Mouse (Mus musculus) ovary, postnatal 14 days (tissue): ENCODE measurements around the gene Carm1.
"Not testable (repeated sequence)": the region's sequence is repeated elsewhere in the genome, so short reads cannot be mapped to it uniquely, and the experiment has no call there.

Source experiments
- DNase-seq: peaks from one replicate; pipeline ENCODE4 v3.0.0; 2022; ENCODE audit warnings: low spot score

The Carm1 gene

GRCm38 (mm10) chr9:21546789-21547074, at the start of gene Carm1:
Carm1 (plus strand) TSS chr9:21546894.
- no peak for DNase-seq

- DNase-seq = no peak
These were observed 49.6 kb upstream of the Carm1 start for GRCm38 (mm10) chr9:21497050-21497542.

DNA sequence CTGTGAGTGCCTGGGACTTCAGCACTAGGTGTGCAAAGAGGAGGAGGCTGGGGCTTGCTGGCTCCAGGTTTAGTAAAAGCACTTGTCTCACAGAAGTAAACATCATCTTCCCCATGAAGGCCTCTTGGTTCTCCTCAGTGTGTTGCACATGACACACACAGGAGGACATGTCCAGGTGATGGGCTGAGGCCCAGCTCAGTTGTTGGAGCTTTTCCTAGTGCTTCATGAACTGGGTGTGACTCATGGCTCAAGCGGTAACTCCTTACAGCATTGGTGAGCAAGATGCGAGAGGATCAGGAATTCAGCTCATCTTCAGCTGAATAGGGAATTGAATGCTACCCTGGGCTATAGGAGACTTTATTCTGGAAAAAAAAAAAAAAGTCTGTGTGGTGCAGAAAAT, 49.0 kb upstream of the Carm1 start:
- DNase-seq = no peak

DNA sequence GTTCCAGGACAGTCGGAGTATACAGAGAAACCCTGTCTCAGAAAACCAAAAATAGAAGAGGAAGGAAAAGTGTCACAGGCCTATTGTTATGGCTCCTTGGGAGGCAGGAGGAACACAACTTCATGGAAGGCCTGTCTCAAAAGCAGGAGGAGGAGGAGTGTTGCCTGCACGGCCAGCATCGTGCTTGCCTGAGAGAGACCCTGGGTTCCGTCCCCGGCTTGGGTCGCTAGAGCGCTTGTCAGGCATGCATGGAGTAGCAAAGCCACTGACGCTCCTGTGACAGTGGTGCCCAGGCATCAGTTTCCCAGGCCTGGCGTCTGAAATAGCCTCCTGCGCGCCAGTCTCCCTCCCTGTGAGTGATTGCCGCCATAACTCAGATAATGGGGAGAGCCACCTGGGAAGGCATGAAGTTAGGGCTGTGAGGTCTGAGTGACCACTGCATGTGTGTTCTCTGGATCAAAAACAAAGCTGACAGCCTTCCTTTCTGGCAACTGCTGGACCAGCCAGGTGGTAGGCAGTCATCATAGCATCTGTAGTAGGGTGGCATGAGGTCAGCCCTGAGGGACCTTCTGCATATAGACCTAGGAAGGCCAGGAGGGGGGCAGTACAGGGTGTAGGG, 48.3 kb upstream of the Carm1 start:
- DNase-seq = no peak

DNA sequence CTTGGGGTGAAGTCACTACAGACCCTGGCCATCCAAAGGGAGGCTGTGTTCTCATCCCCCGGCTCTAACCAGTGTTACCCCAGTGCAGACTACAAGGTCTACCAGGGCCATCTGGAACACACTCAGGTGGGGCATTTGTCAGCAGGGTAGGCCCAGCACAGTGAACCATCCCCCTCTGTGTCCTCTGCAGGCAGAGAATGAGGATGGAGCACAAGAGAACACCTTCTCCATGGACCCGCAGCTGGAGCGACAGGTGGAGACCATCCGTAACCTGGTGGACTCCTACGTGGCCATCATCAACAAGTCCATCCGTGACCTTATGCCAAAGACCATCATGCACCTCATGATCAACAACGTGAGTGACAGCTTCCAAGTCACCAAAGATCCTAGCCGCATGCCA, 43.3 kb upstream of the Carm1 start:
- no peak for DNase-seq

DNA sequence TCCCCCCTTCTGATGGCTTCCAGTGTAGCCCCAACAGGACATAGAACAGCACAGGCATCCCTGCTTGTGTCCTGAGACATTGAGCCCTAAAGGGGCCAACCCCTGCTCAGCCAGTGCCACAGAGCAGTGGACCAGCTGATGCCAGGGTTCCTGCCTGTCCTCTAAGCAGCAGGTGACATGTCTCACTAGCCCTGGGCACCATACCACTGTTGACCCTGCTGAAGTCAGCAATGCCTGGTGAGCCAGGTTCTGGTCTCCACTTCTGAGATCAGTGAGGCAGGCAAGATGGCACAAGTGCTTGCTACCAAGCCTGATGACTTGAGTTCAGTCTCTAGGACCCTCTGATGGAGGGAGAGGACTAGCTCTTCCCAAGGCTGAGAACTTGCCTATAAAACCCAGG, 40.9 kb upstream of the Carm1 start:
- no peak for DNase-seq

GRCm38 (mm10) chr9:21507753-21508430, 38.8 kb upstream of the Carm1 start:
- DNase-seq = no peak

DNA sequence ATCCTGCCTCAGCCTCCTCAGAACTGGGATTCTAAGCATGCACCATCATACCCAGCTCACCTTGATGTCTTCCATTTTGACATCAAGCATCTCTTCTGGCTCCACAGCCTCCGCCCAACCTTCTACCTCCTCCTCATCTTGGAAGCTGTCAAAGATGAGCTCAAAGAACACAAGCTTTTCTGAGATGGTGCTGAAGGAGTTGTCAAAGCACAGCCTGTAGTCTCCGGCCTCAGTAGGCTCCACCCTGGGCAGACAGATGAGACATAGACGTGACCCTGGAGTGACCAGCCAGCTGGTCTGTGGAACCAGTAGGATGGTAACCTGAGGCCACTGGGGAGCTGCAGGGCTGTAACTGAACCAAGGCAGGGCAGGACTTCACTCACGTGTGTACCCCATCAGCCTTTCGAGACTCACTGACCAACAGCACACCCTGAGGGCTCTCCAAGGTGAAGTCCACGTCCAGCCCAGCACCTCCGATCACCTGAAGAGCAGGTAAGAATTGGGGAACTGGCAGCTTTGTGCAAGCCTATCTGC, 37.8 kb upstream of the Carm1 start:
- DNase-seq = no peak

DNA sequence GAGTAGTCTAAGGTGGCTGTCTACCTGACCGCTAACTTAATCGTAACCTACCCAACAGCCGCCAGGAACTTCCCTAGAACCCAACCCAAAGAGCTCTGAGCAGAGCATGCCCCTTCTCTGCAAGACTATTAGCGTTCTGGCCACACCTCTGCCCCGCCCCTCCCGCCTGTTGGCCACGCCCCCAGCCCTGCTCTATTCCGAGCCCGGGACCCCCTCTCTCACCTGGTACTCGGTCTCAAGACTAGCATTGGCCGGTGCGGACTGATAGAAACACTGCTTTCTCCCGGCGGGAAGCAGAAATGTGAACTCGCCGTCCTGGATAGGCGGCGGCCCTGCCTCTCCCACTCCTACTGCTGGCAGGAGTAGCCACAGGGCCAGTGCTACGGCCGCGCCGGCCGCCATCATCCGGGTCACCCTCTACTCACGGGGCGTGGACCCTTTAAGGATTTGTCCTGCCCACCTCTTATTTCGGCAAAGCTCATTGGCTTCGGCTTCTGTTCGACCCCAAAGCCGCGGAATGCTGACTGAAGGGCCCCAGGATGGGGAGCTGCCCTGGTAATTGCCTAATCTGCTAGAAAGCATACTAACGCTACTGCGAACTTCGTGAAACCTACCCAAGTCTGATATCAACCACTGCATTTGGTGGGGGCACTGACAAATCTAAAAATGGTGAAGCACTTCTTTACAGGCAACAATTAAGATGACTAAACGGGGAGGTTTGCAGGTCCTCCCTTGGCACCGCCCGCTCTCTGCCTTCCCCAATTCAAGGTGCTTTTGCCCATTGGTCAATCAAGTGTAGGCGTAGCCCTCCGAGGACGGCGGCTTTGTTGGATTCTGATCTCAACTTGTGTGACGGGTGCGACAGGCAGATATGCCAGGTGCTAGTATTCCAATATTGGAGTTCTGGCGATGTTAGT, 36.7 kb upstream of the Carm1 start, which contains the start of gene Tmed1:
TSS of gene Tmed1 (minus strand) at position 481 of the 917 bp plus-strand sequence.
- DNase-seq = peak; percentile 90

DNA sequence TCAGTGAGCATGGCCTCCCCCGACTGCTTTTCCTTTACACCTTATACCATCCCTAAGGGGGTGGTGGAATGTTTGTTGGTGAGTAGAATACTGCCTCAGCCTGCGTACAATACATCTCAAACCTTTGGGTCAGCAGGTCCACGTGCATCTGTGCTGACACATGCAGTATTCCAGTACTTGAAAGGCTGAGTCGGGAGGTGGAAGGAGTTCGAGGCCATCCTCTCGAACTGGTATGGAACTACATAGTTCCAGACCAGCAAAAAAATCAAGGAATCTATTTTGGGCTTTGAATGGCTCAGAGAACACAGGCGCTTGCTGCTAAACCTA, 36.0 kb upstream of the Carm1 start:
- no peak for DNase-seq

- no peak for DNase-seq
These were observed 35.6 kb upstream of the Carm1 start for GRCm38 (mm10) chr9:21511052-21511451.

DNA sequence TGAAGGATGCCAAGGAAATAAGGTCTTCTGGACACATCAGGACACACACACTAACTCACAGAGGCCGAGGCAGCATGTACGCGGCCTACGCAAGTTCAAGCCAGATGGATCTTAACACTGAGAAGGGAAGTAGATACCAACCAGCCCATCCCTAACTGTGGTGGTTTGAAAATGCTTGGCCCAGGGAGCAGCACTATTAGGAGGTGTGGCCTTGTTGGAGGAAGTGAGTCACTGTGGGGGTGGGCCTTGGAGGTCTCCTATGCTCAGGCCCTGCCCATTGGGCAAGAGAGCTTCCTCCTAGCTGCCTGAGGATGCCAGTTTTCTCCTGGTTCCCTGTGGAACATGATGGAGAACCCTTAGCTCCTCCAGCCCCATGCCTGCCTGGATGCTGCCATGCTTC, 33.2 kb upstream of the Carm1 start:
- DNase-seq = no peak

- DNase-seq = no peak
These were observed 28.7 kb upstream of the Carm1 start for GRCm38 (mm10) chr9:21517947-21518495.

GRCm38 (mm10) chr9:21518690-21519089, 28.0 kb upstream of the Carm1 start:
- DNase-seq = not testable (repeated sequence)

DNA sequence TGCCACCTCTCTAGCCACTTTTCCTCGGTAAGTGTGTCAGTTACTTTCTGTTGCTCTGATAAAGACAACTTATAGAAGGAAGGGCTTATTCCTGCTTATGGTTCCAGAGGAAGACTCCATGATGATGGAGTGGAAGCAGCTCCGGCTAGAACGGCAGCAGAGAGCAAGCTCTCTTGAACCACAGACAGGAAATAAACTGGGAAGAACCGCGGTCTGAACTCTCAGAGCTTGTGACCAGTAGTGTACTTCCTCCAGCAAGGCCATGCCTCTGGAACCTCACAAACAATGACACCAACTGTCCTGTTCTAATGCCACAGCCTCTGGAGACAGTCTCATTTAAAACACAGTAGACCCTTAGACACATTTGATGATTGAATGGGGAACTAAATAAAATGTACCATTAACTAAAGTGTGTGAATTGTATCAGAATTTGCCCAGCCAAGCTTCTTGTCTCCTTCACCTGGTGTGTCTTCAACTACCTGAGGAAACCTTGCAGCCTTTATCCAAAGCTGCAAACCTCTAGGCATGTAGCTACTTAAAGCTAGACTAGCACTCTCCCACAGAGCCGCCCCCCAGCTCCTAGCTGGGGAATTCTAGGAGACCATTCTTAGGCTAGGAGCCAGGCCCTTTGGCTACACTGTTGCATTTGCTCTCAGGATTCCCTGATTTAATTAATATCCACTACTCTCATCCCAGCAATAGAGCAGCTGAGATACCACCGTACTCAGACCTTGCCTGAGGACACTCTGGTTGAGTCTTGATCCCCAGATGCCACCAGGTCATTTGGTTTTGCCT, 21.4 kb upstream of the Carm1 start:
- DNase-seq = no peak

- DNase-seq = no peak
These were observed 20.6 kb upstream of the Carm1 start, which contains the start of gene AB124611 for GRCm38 (mm10) chr9:21525937-21526633. AB124611 (plus strand) TSS chr9:21526176.

- no peak for DNase-seq
These were observed 20.1 kb upstream of the Carm1 start for GRCm38 (mm10) chr9:21526634-21526944.

GRCm38 (mm10) chr9:21527100-21527801, 19.4 kb upstream of the Carm1 start:
- no peak for DNase-seq

GRCm38 (mm10) chr9:21527917-21528324, 18.8 kb upstream of the Carm1 start:
- DNase-seq = no peak

DNA sequence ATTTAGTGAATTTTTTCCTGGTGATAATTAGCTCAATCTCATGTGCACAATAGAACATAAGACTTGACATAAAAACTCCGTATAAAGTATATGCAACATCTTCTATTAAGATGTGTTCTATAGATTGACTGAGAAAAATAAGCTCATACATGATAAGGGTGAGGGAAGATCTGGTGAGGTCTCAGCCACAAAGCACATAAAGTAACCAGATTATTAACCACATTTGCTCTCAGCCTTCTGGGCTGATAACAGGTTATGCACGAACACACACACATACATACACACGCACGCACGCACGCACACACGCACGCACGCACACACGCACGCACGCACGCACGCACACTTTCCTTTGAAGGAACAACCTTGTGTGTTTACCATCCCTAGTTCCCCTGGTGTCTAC, 10.2 kb upstream of the Carm1 start:
- DNase-seq = no peak
